Mouse (Mus musculus): ENCODE data around the gene 4430402I18Rik. TPM values are rescaled to one million over a fixed set of nuclear protein-coding genes. Genes with fewer than 3 reads are reported as not detected.

The 4430402I18Rik gene
- polyA plus RNA-seq, 1 experiment: 0.09 TPM

DNA sequence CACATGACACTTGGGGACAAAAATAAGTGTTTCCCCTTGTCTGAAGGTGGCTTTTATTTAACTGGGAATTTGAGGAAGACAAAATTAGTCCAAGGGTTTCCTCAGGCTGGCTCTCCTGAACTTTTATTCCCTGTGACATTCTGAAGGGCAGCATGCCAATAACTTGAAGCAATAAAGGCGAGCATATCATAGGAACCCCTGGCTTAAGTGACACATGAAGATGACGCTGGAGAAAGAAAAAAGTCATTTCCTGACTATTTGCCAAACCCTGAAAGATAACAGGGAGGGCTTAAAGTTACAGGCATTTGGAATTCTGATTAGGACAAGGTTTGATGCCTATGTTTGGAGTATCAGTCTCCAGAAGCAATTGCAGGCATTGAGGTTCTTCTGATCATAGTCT lies 20.3 kb downstream of the 4430402I18Rik start:
- no peak overlapping the region for H3K4me3 ChIP-seq (ENCODE audit: extremely low read depth, insufficient read depth, insufficient read length)
- 65% methylated on average over 2 of the region's 2 CpGs for WGBS
- DNase-seq (ENCODE audit: low read depth in 1 of 2, low spot score in 2 of 2): no peak
- no peaks in the 10 kb centered on the region for H3K36me3 ChIP-seq (ENCODE audit: control insufficient read depth, insufficient read depth, low read length)
- no peaks in the 10 kb centered on the region; the same call in 1 of the 2 replicates for H3K27me3 ChIP-seq (ENCODE audit: control insufficient read depth, insufficient read depth, low read length)
- TF ChIP-seq CTCF (IDR thresholded peaks at IDR 0.05; ENCODE audit: extremely low read depth, insufficient read depth, insufficient read length, insufficient replicate concordance) (no peak), POLR2A (IDR thresholded peaks at IDR 0.05; ENCODE audit: low read depth, low read length) (no peak)
- no peak overlapping the region for H3K27ac ChIP-seq (ENCODE audit: insufficient read depth, low read length)
- H3K4me1 ChIP-seq (ENCODE audit: control insufficient read depth, insufficient read depth, insufficient read length): no peaks in the 10 kb centered on the region

- no peak for DNase-seq (ENCODE audit: low read depth in 1 of 2, low spot score in 2 of 2)
- no peaks in the 10 kb centered on the region for H3K36me3 ChIP-seq (ENCODE audit: control insufficient read depth, insufficient read depth, low read length)
- TF ChIP-seq POLR2A (IDR thresholded peaks at IDR 0.05; ENCODE audit: low read depth, low read length) (no peak), CTCF (IDR thresholded peaks at IDR 0.05; ENCODE audit: extremely low read depth, insufficient read depth, insufficient read length, insufficient replicate concordance) (no peak)
- no peaks in the 10 kb centered on the region; the same call in 1 of the 2 replicates for H3K27me3 ChIP-seq (ENCODE audit: control insufficient read depth, insufficient read depth, low read length)
- no peaks in the 10 kb centered on the region for H3K4me1 ChIP-seq (ENCODE audit: control insufficient read depth, insufficient read depth, insufficient read length)
- no peak overlapping the region for H3K4me3 ChIP-seq (ENCODE audit: extremely low read depth, insufficient read depth, insufficient read length)
- no peak overlapping the region for H3K27ac ChIP-seq (ENCODE audit: insufficient read depth, low read length)
- WGBS: 51% methylated on average over 4 of the region's 4 CpGs
Observed at GRCm38 (mm10) chr19:28946782-28947181, 20.8 kb downstream of the 4430402I18Rik start.

DNA sequence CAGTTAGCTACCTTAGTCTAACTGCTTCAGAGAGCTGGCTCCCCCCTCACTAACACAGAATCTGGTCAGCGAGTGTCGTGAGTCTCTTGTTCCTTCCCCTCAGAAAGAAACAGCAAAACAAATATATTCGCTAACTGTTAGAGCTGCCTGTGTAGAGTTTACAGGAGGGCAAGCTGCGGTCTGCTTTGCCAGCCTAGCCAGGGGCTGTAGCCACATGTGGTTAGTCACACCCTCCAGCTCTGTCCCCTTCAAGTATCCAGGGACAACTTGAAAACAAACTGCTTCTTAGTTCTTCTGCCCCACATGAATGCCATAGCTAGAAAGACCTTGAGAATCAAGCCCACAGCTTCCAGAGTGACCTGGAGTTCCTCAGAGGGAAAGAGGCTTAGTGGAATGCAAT lies 26.3 kb downstream of the 4430402I18Rik start:
- H3K4me3 ChIP-seq (ENCODE audit: extremely low read depth, insufficient read depth, insufficient read length): no peak overlapping the region
- no peak overlapping the region for H3K27ac ChIP-seq (ENCODE audit: insufficient read depth, low read length)
- 43% methylated on average over 4 of the region's 4 CpGs for WGBS
- H3K27me3 ChIP-seq (ENCODE audit: control insufficient read depth, insufficient read depth, low read length): no peaks in the 10 kb centered on the region
- no peaks in the 10 kb centered on the region for H3K36me3 ChIP-seq (ENCODE audit: control insufficient read depth, insufficient read depth, low read length)
- no peaks in the 10 kb centered on the region for H3K4me1 ChIP-seq (ENCODE audit: control insufficient read depth, insufficient read depth, insufficient read length)
- TF ChIP-seq POLR2A (IDR thresholded peaks at IDR 0.05; ENCODE audit: low read depth, low read length): no peak
- no peak for DNase-seq (ENCODE audit: low read depth in 1 of 2, low spot score in 2 of 2)

GRCm38 (mm10) chr19:28940135-28940874 lies 27.3 kb downstream of the 4430402I18Rik start:
- no peak for DNase-seq (ENCODE audit: low read depth in 1 of 2, low spot score in 2 of 2)

DNA sequence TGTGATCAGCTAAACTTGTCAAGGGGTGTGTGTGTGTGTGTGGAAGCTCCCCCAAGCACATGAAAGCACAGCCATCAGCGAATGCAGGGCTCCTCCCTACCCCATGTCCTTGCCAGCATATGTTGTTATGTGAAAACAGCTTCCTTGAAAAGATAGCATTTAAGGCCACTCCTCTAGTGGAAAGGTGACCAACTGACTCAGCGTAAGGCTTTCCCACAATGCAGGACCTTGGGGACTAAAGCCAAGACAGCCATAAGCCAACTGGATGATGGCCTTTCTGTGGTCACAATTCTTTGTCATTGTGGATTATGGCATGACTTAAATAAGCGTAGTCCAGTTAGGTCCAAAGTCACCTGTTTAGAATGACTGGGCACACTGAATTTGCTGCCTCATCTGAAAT lies 32.7 kb downstream of the 4430402I18Rik start:
- Histone ChIP-seq H3K27me3 (ENCODE audit: control insufficient read depth, insufficient read depth, low read length) (no peaks in the 10 kb centered on the region), H3K36me3 (ENCODE audit: control insufficient read depth, insufficient read depth, low read length) (no peaks in the 10 kb centered on the region), H3K4me1 (ENCODE audit: control insufficient read depth, insufficient read depth, insufficient read length) (no peaks in the 10 kb centered on the region), H3K4me3 (ENCODE audit: extremely low read depth, insufficient read depth, insufficient read length) (no peak overlapping the region), H3K27ac (ENCODE audit: insufficient read depth, low read length) (no peak overlapping the region)
- WGBS: 80% methylated on average over 3 of the region's 3 CpGs
- no peak for TF ChIP-seq POLR2A (IDR thresholded peaks at IDR 0.05; ENCODE audit: low read depth, low read length)
- no peak for TF ChIP-seq CTCF (IDR thresholded peaks at IDR 0.05; ENCODE audit: extremely low read depth, insufficient read depth, insufficient read length, insufficient replicate concordance)
- no peak for DNase-seq (ENCODE audit: low read depth in 1 of 2, low spot score in 2 of 2)

More at GRCm38 (mm10) chr19:28940135-28940874, 27.3 kb downstream of the 4430402I18Rik start:
- WGBS: 53% methylated on average over 9 of the region's 9 CpGs
- H3K27ac ChIP-seq (ENCODE audit: insufficient read depth, low read length): 0 out of 2 replicates have a peak overlapping the region, but pooled peaks have one; percentile 4
- TF ChIP-seq POLR2A (IDR thresholded peaks at IDR 0.05; ENCODE audit: low read depth, low read length) (no peak), CTCF (IDR thresholded peaks at IDR 0.05; ENCODE audit: extremely low read depth, insufficient read depth, insufficient read length, insufficient replicate concordance) (no peak)
- H3K27me3 ChIP-seq (ENCODE audit: control insufficient read depth, insufficient read depth, low read length): no peaks in the 10 kb centered on the region
- H3K4me3 ChIP-seq (ENCODE audit: extremely low read depth, insufficient read depth, insufficient read length): no peak overlapping the region
- H3K4me1 ChIP-seq (ENCODE audit: control insufficient read depth, insufficient read depth, insufficient read length): no peaks in the 10 kb centered on the region
- no peaks in the 10 kb centered on the region for H3K36me3 ChIP-seq (ENCODE audit: control insufficient read depth, insufficient read depth, low read length)

DNA sequence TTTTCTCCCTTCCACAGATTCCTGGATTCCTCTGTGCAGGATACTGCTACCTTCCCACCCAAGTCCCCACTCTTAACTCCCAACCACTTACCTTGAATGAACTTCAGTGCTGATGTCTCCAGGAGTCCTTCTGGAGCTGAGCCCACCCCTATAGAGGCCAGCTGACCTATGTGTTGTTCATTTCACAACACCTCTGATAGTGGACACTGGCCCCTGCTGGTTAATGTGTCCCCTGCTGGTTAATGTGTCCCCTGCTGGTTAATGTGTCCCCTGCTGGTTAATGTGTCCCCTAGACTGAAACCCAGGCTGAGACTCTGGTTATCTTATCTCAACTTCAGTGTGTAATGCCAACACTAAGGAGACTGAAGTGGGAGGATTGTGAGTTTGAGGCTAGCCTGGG lies 38.6 kb downstream of the 4430402I18Rik start:
- Histone ChIP-seq H3K36me3 (ENCODE audit: control insufficient read depth, insufficient read depth, low read length) (no peaks in the 10 kb centered on the region), H3K4me1 (ENCODE audit: control insufficient read depth, insufficient read depth, insufficient read length) (no peaks in the 10 kb centered on the region), H3K4me3 (ENCODE audit: extremely low read depth, insufficient read depth, insufficient read length) (no peak overlapping the region), H3K27ac (ENCODE audit: insufficient read depth, low read length) (no peak overlapping the region), H3K27me3 (ENCODE audit: control insufficient read depth, insufficient read depth, low read length) (no peaks in the 10 kb centered on the region)
- TF ChIP-seq CTCF (IDR thresholded peaks at IDR 0.05; ENCODE audit: extremely low read depth, insufficient read depth, insufficient read length, insufficient replicate concordance) (no peak), POLR2A (IDR thresholded peaks at IDR 0.05; ENCODE audit: low read depth, low read length) (no peak)
- no peak for DNase-seq (ENCODE audit: low read depth in 1 of 2, low spot score in 2 of 2)

- Histone ChIP-seq H3K4me3 (ENCODE audit: extremely low read depth, insufficient read depth, insufficient read length) (no peak overlapping the region), H3K4me1 (ENCODE audit: control insufficient read depth, insufficient read depth, insufficient read length) (no peaks in the 10 kb centered on the region), H3K36me3 (ENCODE audit: control insufficient read depth, insufficient read depth, low read length) (no peaks in the 10 kb centered on the region), H3K27me3 (ENCODE audit: control insufficient read depth, insufficient read depth, low read length) (no peaks in the 10 kb centered on the region), H3K27ac (ENCODE audit: insufficient read depth, low read length) (no peak overlapping the region)
- WGBS: 48% methylated on average over 4 of the region's 4 CpGs
- no peak for TF ChIP-seq POLR2A (IDR thresholded peaks at IDR 0.05; ENCODE audit: low read depth, low read length)
- TF ChIP-seq CTCF (IDR thresholded peaks at IDR 0.05; ENCODE audit: extremely low read depth, insufficient read depth, insufficient read length, insufficient replicate concordance): no peak
- DNase-seq (ENCODE audit: low read depth in 1 of 2, low spot score in 2 of 2): no peak
Observed at GRCm38 (mm10) chr19:28927396-28927795, 40.2 kb downstream of the 4430402I18Rik start.
